Mouse (Mus musculus): ENCODE results near the gene 2610028H24Rik.

DNA sequence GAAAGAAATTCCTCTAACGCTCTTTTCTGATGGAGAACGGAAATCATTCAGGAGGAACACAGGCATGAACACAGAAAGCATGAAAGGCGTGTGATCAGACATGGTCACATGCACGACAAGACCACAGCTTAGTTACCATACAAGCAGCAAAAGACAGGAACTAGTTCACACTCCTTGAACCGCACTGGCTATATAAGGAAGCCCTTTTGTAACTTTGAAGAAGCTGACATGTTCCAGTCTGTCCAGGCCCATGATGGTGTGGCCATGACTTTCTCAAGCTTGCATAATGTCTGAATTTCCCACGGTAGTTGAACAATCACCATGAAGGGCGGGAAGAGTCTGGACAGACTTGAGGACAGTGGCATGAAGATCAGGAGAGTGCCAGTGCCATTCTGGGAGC lies 23.2 kb upstream of the 2610028H24Rik start:
- no peak for TF ChIP-seq CTCF (conservative IDR thresholded peaks at IDR 0.05 in 1 of 2, IDR thresholded peaks at IDR 0.05 in 1 of 2; ENCODE audit: low read depth in 2 of 2, low read length in 2 of 2)
- no peak for TF ChIP-seq ZNF384 (IDR thresholded peaks at IDR 0.05; ENCODE audit: low read depth, low read length)
